Mouse (Mus musculus): Measurements from ENCODE around the gene Hirip3. TPM values are rescaled to one million over a fixed set of nuclear protein-coding genes. Genes with fewer than 3 reads are reported as not detected.

The Hirip3 gene
- polyA plus RNA-seq (2017; shearing (Covaris generic)), result 8.3 TPM

GRCm38 (mm10) chr7:126861429-126862130 is at the start of gene Hirip3:
Hirip3 (plus strand) TSS chr7:126861972.

GRCm38 (mm10) chr7:126831539-126831938 is 30.2 kb upstream of the Hirip3 start, which contains the start of gene 4930451I11Rik:
4930451I11Rik (minus strand) TSS chr7:126831639.

GRCm38 (mm10) chr7:126847116-126847420 is 14.7 kb upstream of the Hirip3 start, which contains the start of gene Doc2a:
Doc2a (plus strand) TSS chr7:126847416.

GRCm38 (mm10) chr7:126862147-126862784 is 494 bp downstream of the Hirip3 start, which contains the start of gene Ino80e:
Ino80e (minus strand) TSS chr7:126862377.

GRCm38 (mm10) chr7:126884286-126885164 is 22.8 kb downstream of the Hirip3 start, which contains the start of gene Taok2:
Taok2 (minus strand) TSS chr7:126884703.

Other genes starting within 250 kb of the Hirip3 start
- not detected for gene Nupr1, start 231.1 kb upstream of the Hirip3 start, polyA plus RNA-seq (2017; shearing (Covaris generic))
- gene Sgf29, start 212.7 kb upstream of the Hirip3 start, polyA plus RNA-seq (2017; shearing (Covaris generic)), result 62.4 TPM
- not detected for gene Sult1a1, start 185.5 kb upstream of the Hirip3 start, polyA plus RNA-seq (2017; shearing (Covaris generic))
- gene Bola2, start 166.6 kb upstream of the Hirip3 start, polyA plus RNA-seq (2017; shearing (Covaris generic)), result 70.2 TPM
- 2.2 TPM for gene Slx1b, start 166.2 kb upstream of the Hirip3 start, polyA plus RNA-seq (2017; shearing (Covaris generic))
- 1,641 TPM for gene Coro1a, start 154.2 kb upstream of the Hirip3 start, polyA plus RNA-seq (2017; shearing (Covaris generic))
- 20.2 TPM for gene Mapk3, start 102.4 kb upstream of the Hirip3 start, polyA plus RNA-seq (2017; shearing (Covaris generic))
- not detected for gene Gdpd3, start 95.6 kb upstream of the Hirip3 start, polyA plus RNA-seq (2017; shearing (Covaris generic))
- gene Ypel3, start 85.0 kb upstream of the Hirip3 start, polyA plus RNA-seq (2017; shearing (Covaris generic)), result 370 TPM
- gene Tbx6, start 80.5 kb upstream of the Hirip3 start, polyA plus RNA-seq (2017; shearing (Covaris generic)), result 2.2 TPM
- 384 TPM for gene Ppp4c, start 69.5 kb upstream of the Hirip3 start, polyA plus RNA-seq (2017; shearing (Covaris generic))
- not detected for gene Fam57b, start 64.3 kb upstream of the Hirip3 start, polyA plus RNA-seq (2017; shearing (Covaris generic))
- not detected for gene 4930451I11Rik, start 30.3 kb upstream of the Hirip3 start, polyA plus RNA-seq (2017; shearing (Covaris generic))
- not detected for gene Doc2a, start 14.6 kb upstream of the Hirip3 start, polyA plus RNA-seq (2017; shearing (Covaris generic))
- 51.8 TPM for gene Ino80e, start 405 bp downstream of the Hirip3 start, polyA plus RNA-seq (2017; shearing (Covaris generic))
- 35.6 TPM for gene Taok2, start 22.7 kb downstream of the Hirip3 start, polyA plus RNA-seq (2017; shearing (Covaris generic))
- gene Tmem219, start 60.9 kb downstream of the Hirip3 start, polyA plus RNA-seq (2017; shearing (Covaris generic)), result 28.4 TPM
- 41.2 TPM for gene Kctd13, start 66.9 kb downstream of the Hirip3 start, polyA plus RNA-seq (2017; shearing (Covaris generic))
- not detected for gene Asphd1, start 87.6 kb downstream of the Hirip3 start, polyA plus RNA-seq (2017; shearing (Covaris generic))
- gene Sez6l2, start 88.6 kb downstream of the Hirip3 start, polyA plus RNA-seq (2017; shearing (Covaris generic)), result 0.82 TPM
- gene Cdipt, start 113.9 kb downstream of the Hirip3 start, polyA plus RNA-seq (2017; shearing (Covaris generic)), result 115 TPM
- 0.45 TPM for gene Cdiptos, start 114.1 kb downstream of the Hirip3 start, polyA plus RNA-seq (2017; shearing (Covaris generic))
- 61.2 TPM for gene Mvp, start 152.6 kb downstream of the Hirip3 start, polyA plus RNA-seq (2017; shearing (Covaris generic))
- gene Pagr1b, start 154.5 kb downstream of the Hirip3 start, polyA plus RNA-seq (2017; shearing (Covaris generic)), result not detected
- gene Pagr1a, start 155.4 kb downstream of the Hirip3 start, polyA plus RNA-seq (2017; shearing (Covaris generic)), result 19.7 TPM
- gene Gm42742, start 159.1 kb downstream of the Hirip3 start, polyA plus RNA-seq (2017; shearing (Covaris generic)), result 57.3 TPM
- 13.1 TPM for gene Prrt2, start 159.2 kb downstream of the Hirip3 start, polyA plus RNA-seq (2017; shearing (Covaris generic))
- 95.1 TPM for gene Maz, start 165.1 kb downstream of the Hirip3 start, polyA plus RNA-seq (2017; shearing (Covaris generic))
- gene Kif22, start 180.5 kb downstream of the Hirip3 start, polyA plus RNA-seq (2017; shearing (Covaris generic)), result 2.9 TPM
- not detected for gene Zg16, start 225.4 kb downstream of the Hirip3 start, polyA plus RNA-seq (2017; shearing (Covaris generic))
- 66.8 TPM for gene AI467606, start 229.4 kb downstream of the Hirip3 start, polyA plus RNA-seq (2017; shearing (Covaris generic))

Data from effector memory CD4-positive, alpha-beta T cell, adult 5 months (primary cell).